Mouse (Mus musculus): Measurements from ENCODE around the gene Gfm2.

- TF ChIP-seq MAZ (IDR thresholded peaks at IDR 0.05; ENCODE audit: low read depth, low read length) (no peak), POLR2AphosphoS2 (IDR thresholded peaks at IDR 0.05; ENCODE audit: low read length) (no peak), BHLHE40 (IDR thresholded peaks at IDR 0.05; ENCODE audit: borderline replicate concordance, low read depth, low read length) (no peak)
Measured at GRCm38 (mm10) chr13:97182821-97183220, 45.1 kb downstream of the Gfm2 start.

Measured in MEL (cell line).